Mouse (Mus musculus) intestine, embryonic 15.5 days (tissue): ENCODE data around the gene Olfr94. TPM values are rescaled to one million over a fixed set of nuclear protein-coding genes. Genes with fewer than 3 reads are reported as not detected.
"Not testable (repeated sequence)": the region's sequence is repeated elsewhere in the genome, so short reads cannot be mapped to it uniquely, and the experiment has no call there.

Experiments
- ATAC-seq: fragments of 200-750 bp; cut with Nextera tagmentation; 2 replicates; pipeline ENCODE4 v1.8.0; 2017; ENCODE audit warnings: moderate TSS enrichment, moderate library complexity
- H3K27ac ChIP-seq: fragments of 300-500 bp; sonication (generic); 2 replicates; pipeline ENCODE4 v1.5.1; 2015; ENCODE audit warnings: mild to moderate bottlenecking, inconsistent platforms
- H3K27me3 ChIP-seq: fragments of 300-500 bp; sonication (generic); replicated peaks from 2 replicates; pipeline ENCODE4 v1.6.1; 2015; ENCODE audit warnings: inconsistent platforms
- H3K36me3 ChIP-seq: fragments of 300-500 bp; sonication (generic); 2 replicates; pipeline ENCODE4 v1.6.1; 2015; ENCODE audit warnings: inconsistent platforms
- H3K4me1 ChIP-seq: fragments of 300-500 bp; sonication (generic); replicated peaks from 2 replicates; pipeline ENCODE4 v1.6.1; 2015; ENCODE audit warnings: inconsistent platforms
- H3K4me2 ChIP-seq: fragments of 300-500 bp; sonication (generic); replicated peaks from 2 replicates; pipeline ENCODE4 v1.6.1; 2015; ENCODE audit warnings: mild to moderate bottlenecking, inconsistent platforms
- H3K4me3 ChIP-seq: fragments of 300-500 bp; sonication (generic); replicated peaks from 2 replicates; pipeline ENCODE4 v1.5.1; 2015; ENCODE audit warnings: inconsistent platforms
- H3K9ac ChIP-seq: fragments of 300-500 bp; sonication (generic); 2 replicates; pipeline ENCODE4 v1.6.1; 2015; ENCODE audit warnings: inconsistent platforms
- H3K9me3 ChIP-seq: fragments of 300-500 bp; sonication (generic); 2 replicates; pipeline ENCODE4 v1.6.1; 2016; ENCODE audit warnings: inconsistent platforms
- WGBS: fragments of 180-500 bp; shearing (Covaris S2); methylation state at CpG from one replicate; pipeline ENCODE4 v1.1.7; 2015; 5-methylcytosine and 5-hydroxymethylcytosine counted together
- polyA plus RNA-seq: library from polyadenylated mRNA; unstranded; fragments of >200 nt; fragmentation: Nextera tagmentation; extraction: Ambion mirVana; gene quantifications from 2 replicates; pipeline ENCODE4 v1.2.1, GENCODE M21; 2015

Gene Olfr94
- not detected in 2 replicates for polyA plus RNA-seq

DNA sequence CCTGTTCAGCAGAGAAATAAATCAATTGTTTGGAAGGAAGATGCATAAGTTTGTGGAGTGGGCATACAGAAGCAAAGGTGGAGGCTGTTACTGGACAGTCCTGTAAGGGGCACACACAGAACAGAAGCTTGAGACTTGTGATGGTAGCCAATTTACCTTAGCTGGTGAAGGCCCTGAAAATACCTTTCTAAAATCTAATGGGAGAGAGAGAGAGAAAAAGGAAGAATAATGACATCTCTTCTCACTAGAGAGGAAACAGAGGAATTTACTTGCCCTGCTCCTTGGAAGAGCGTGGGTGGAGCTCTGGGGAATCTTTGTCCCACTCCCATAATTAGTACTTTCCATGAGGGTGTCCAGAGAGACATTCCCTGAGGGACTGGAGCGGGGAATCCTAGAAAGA lies at the start of gene Olfr94:
TSS of gene Olfr94 (minus strand) at position 101 of the 400 bp plus-strand sequence.
- ATAC-seq, result no peak
- H3K27ac ChIP-seq, result no peak within 1 kb of the TSS

GRCm38 (mm10) chr17:37250544-37250943 lies 49.8 kb upstream of the Olfr94 start:
- Histone ChIP-seq H3K27me3 (no peaks in the 10 kb centered on the region), H3K27ac (no peak overlapping the region), H3K36me3 (no peaks in the 10 kb centered on the region), H3K4me3 (no peak overlapping the region), H3K9ac (no peak overlapping the region), H3K9me3 (no peaks in the 10 kb centered on the region), H3K4me2 (no peak overlapping the region), H3K4me1 (no peaks in the 10 kb centered on the region)
- 6% methylated on average over 1 of the region's 1 CpGs for WGBS
- ATAC-seq, result 0 out of 2 replicates have a peak, but pooled peaks have one; percentile 53

More for the DNA sequence above, at the start of gene Olfr94:
- 85% methylated on average over 2 of the region's 2 CpGs for WGBS
- no peaks in the 10 kb centered on the region for H3K9me3 ChIP-seq
- peaks cover 2% of the 10 kb centered on the region; the same call in 1 of the 2 replicates for H3K4me1 ChIP-seq
- H3K4me3 ChIP-seq, result no peak within 1 kb of the TSS
- H3K4me2 ChIP-seq, result no peak within 1 kb of the TSS
- H3K27me3 ChIP-seq, result peaks cover 24% of the 10 kb centered on the region
- no peak within 1 kb of the TSS for H3K9ac ChIP-seq
- no peaks in the 10 kb centered on the region for H3K36me3 ChIP-seq

GRCm38 (mm10) chr17:37249460-37249859 lies 48.7 kb upstream of the Olfr94 start:
- Histone ChIP-seq H3K4me1 (no peaks in the 10 kb centered on the region), H3K4me3 (no peak overlapping the region), H3K4me2 (no peak overlapping the region), H3K9me3 (no peaks in the 10 kb centered on the region), H3K27me3 (no peaks in the 10 kb centered on the region), H3K27ac (no peak overlapping the region), H3K36me3 (no peaks in the 10 kb centered on the region), H3K9ac (no peak overlapping the region)
- ATAC-seq, result no peak

- Histone ChIP-seq H3K27me3 (no peaks in the 10 kb centered on the region), H3K4me3 (no peak overlapping the region), H3K9ac (no peak overlapping the region), H3K4me1 (no peaks in the 10 kb centered on the region), H3K27ac (no peak overlapping the region), H3K4me2 (no peak overlapping the region), H3K36me3 (no peaks in the 10 kb centered on the region), H3K9me3 (no peaks in the 10 kb centered on the region)
- 36% methylated on average over 5 of the region's 5 CpGs for WGBS
- ATAC-seq, result peak; percentile 41; the same call in 1 of the 2 replicates
These were observed 45.9 kb upstream of the Olfr94 start for GRCm38 (mm10) chr17:37246715-37247114.

DNA sequence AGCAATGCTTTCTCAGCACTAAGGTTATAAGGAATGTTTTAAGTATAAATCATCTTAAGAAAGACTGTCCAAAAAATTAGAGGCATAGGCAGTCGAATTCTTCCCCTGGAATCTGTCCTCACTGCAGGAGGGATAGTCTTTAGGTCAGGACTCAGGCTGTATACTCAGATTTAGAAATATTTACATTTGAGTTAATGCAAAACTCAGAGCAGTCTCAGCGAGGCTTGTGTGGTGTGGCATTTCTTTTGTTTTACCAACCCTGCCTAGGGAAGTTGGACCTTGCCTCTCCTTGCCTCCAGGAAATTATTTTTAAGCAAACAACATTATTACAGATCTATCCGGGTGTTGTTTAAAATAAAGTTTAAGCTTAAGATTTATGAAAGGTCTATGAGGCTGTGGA lies 41.4 kb upstream of the Olfr94 start:
- Histone ChIP-seq H3K9ac (no peak overlapping the region), H3K9me3 (no peaks in the 10 kb centered on the region; the same call in 1 of the 2 replicates), H3K4me3 (no peak overlapping the region), H3K27me3 (no peaks in the 10 kb centered on the region), H3K4me2 (no peak overlapping the region), H3K36me3 (no peaks in the 10 kb centered on the region), H3K27ac (no peak overlapping the region), H3K4me1 (no peaks in the 10 kb centered on the region)
- peak; percentile 62 for ATAC-seq
- 10% methylated on average over 3 of the region's 3 CpGs for WGBS

DNA sequence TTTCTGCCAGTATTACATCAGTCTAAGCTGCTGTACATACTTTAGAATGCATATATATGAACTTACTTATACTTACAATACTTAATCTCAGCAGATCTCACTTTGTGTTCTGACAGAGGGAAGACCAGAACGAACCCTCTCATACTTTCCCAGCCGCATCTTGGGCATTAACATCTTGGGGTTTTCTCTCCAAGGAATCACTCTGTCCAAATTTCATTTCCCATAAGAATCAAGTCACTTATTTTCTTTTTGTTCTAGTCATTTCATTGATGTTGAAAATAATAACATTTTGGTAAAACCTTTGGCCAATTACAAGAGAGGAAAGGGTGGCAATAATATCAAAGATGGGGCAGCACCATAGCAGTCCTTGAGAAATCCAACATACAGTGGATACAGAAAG lies 36.4 kb upstream of the Olfr94 start, which contains the start of gene Olfr97:
TSS of gene Olfr97 (minus strand) at position 101 of the 400 bp plus-strand sequence.
- not testable (repeated sequence) for ATAC-seq

GRCm38 (mm10) chr17:37221879-37222278 lies 21.1 kb upstream of the Olfr94 start:
- no peak overlapping the region for H3K9ac ChIP-seq
- no peak overlapping the region for H3K27ac ChIP-seq
- no peaks in the 10 kb centered on the region for H3K27me3 ChIP-seq
- ATAC-seq, result no peak
- H3K36me3 ChIP-seq, result no peaks in the 10 kb centered on the region
- no peak overlapping the region for H3K4me2 ChIP-seq
- H3K4me1 ChIP-seq, result no peaks in the 10 kb centered on the region
- WGBS, result 27% methylated on average over 1 of the region's 1 CpGs
- H3K4me3 ChIP-seq, result no peak overlapping the region
- no peaks in the 10 kb centered on the region for H3K9me3 ChIP-seq

More for the DNA sequence above, 36.4 kb upstream of the Olfr94 start, which contains the start of gene Olfr97:
- 88% methylated on average over 2 of the region's 2 CpGs for WGBS
- H3K27me3 ChIP-seq, H3K36me3 ChIP-seq, H3K9me3 ChIP-seq, H3K9ac ChIP-seq, H3K4me1 ChIP-seq, H3K27ac ChIP-seq, H3K4me2 ChIP-seq, H3K4me3 ChIP-seq: not testable (repeated sequence)

- H3K4me1 ChIP-seq, result no peaks in the 10 kb centered on the region
- H3K36me3 ChIP-seq, result no peaks in the 10 kb centered on the region
- H3K27ac ChIP-seq, result no peak within 1 kb of the TSS
- H3K9me3 ChIP-seq, result no peaks in the 10 kb centered on the region
- WGBS, result 63% methylated on average over 4 of the region's 4 CpGs
- no peak within 1 kb of the TSS for H3K4me3 ChIP-seq
- H3K27me3 ChIP-seq, result no peaks in the 10 kb centered on the region
- ATAC-seq, result no peak
- H3K9ac ChIP-seq, result no peak within 1 kb of the TSS
- H3K4me2 ChIP-seq, result no peak within 1 kb of the TSS
These were observed 19.1 kb upstream of the Olfr94 start, which contains the start of gene Olfr96 for GRCm38 (mm10) chr17:37219846-37220245. Gene Olfr96 (plus strand): TSS chr17:37220146.

DNA sequence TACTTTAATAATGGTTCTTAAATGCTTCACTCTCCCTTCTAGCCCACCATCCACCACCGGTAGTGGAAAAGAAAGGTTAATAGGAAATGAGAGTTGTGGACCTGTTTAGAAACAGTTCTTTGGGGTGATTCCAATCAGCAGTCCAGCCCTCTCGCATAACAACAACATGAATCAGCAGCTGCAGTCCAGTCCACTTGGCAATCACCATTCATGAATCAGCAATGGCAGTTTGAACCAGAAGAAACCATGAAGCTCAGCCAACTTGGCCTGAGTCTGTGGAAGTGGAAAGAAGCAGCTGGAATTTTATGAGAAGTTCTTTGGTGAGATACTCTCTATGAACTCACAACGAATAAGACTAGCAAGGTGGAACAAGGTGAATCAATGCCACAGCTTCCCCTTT lies 17.7 kb upstream of the Olfr94 start:
- Histone ChIP-seq H3K9ac (no peak overlapping the region), H3K9me3 (no peaks in the 10 kb centered on the region), H3K4me3 (no peak overlapping the region), H3K36me3 (no peaks in the 10 kb centered on the region), H3K4me2 (no peak overlapping the region), H3K27ac (no peak overlapping the region), H3K4me1 (no peaks in the 10 kb centered on the region), H3K27me3 (no peaks in the 10 kb centered on the region)
- ATAC-seq, result no peak
- WGBS, result 77% methylated on average over 3 of the region's 3 CpGs

DNA sequence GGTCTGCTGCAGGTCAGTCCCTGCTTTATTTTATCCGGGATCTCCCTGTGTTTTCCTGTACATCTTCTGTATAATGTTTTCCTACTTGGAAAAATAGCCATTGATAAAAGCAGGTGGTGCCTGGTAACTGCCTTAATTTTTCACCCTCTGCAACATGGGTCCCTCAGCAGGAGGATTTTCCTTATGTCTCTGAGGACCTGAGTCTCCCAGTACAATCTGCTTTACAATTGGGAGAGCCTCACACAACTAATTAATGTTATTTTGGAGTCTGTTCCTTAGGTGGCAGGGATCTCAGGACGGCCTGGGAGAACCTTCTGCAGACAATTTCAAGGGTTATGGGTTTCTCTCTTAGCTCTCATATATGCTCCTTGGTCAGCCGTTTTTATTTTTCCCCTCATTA lies 12.2 kb upstream of the Olfr94 start, which contains the start of gene Olfr95:
TSS of gene Olfr95 (minus strand) at position 101 of the 400 bp plus-strand sequence.
- 69% methylated on average over 3 of the region's 3 CpGs for WGBS
- no peaks in the 10 kb centered on the region for H3K4me1 ChIP-seq
- no peaks in the 10 kb centered on the region for H3K36me3 ChIP-seq
- no peak for ATAC-seq
- H3K27ac ChIP-seq, result no peak within 1 kb of the TSS
- no peak within 1 kb of the TSS for H3K9ac ChIP-seq
- H3K27me3 ChIP-seq, result peaks cover 12% of the 10 kb centered on the region
- H3K4me3 ChIP-seq, result no peak within 1 kb of the TSS
- no peak within 1 kb of the TSS for H3K4me2 ChIP-seq
- H3K9me3 ChIP-seq, result no peaks in the 10 kb centered on the region

DNA sequence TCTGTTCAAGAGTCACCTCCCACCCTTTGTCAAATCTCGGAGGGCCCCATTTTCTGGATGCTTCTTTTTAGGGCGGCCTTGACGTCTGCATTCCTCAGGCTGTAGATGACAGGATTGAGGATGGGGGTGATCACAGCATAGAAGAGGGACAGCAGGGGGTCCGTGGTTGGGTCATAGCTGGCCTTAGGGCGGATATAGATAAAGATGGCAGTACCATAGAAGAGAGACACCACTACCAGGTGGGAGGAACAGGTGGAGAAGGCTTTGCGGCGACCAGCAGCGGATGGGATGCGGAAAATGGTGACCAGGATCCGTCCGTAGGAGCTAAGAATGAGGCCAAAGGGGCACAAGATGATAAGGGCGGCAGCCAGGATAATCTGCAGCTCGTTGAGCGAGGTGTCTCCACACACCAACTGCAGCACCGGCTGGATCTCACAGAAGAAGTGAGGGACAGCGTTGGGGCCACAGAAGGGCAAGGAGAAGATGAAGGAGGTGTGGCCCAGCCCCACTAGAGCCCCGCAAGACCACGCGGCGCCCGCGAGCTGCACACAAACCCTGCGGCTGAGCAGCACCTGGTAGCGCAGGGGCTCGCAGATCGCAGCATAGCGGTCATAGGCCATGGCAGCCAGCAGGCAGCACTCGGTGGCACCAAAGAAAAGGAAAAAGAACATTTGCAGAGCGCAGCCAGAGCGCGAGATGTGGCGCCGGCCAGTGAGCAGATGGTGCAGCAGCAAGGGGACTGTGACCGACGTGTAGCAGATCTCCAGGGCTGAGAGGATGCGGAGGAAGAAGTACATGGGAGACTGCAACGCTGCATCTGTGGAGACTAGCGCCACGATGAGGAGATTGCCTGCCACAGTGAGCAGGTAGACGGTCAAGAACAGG lies 10.3 kb upstream of the Olfr94 start:
- H3K9me3 ChIP-seq, result no peaks in the 10 kb centered on the region
- H3K27me3 ChIP-seq, result peaks cover 12% of the 10 kb centered on the region
- 15% methylated on average over 40 of the region's 40 CpGs for WGBS
- no peak overlapping the region for H3K9ac ChIP-seq
- no peaks in the 10 kb centered on the region for H3K4me1 ChIP-seq
- H3K4me2 ChIP-seq, result peak overlapping the region; percentile 57
- H3K4me3 ChIP-seq, result peak overlapping the region; percentile 19
- H3K36me3 ChIP-seq, result no peaks in the 10 kb centered on the region
- ATAC-seq, result no peak
- H3K27ac ChIP-seq, result no peak overlapping the region

DNA sequence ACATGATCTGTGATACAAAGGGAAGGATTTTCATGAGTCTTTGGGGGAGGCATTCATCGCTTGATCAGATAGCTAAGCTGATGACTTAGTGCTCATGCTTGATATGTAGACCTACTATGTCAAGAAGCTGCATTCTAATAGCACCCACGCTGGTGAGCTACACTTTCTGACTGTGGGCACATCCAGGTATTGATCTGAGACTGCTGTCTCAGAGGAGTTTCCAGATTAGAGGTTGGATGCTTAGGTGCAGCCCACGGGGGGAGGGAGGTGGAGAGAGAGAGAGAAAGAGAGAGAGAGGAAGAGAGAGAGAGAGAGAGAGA lies 3.1 kb upstream of the Olfr94 start:
- Histone ChIP-seq H3K4me2 (no peak overlapping the region), H3K9me3 (no peaks in the 10 kb centered on the region), H3K27me3 (0 out of 2 replicates have a peak, but pooled peaks cover 2% of the 10 kb centered on the region), H3K4me1 (no peaks in the 10 kb centered on the region), H3K36me3 (no peaks in the 10 kb centered on the region), H3K4me3 (no peak overlapping the region), H3K9ac (no peak overlapping the region), H3K27ac (no peak overlapping the region)
- 25% methylated on average over 3 of the region's 3 CpGs for WGBS
- ATAC-seq, result peak; percentile 59
